Mouse (Mus musculus) hindbrain, embryonic 10.5 days (tissue): ENCODE measurements around the gene Klhl21. TPM values are rescaled to one million over a fixed set of nuclear protein-coding genes. Genes with fewer than 3 reads are reported as not detected.

Experiments
- DNase-seq: peaks from one replicate; pipeline ENCODE4 v3.0.0-alpha.2; 2017; ENCODE audit warnings: low spot score
- H3K27ac ChIP-seq: fragments of 300-500 bp; sonication (generic); 2 replicates; pipeline ENCODE4 v1.5.1; 2016; ENCODE audit warnings: mild to moderate bottlenecking, moderate library complexity
- H3K27me3 ChIP-seq: fragments of 300-500 bp; sonication (generic); 2 replicates; pipeline ENCODE4 v1.6.1; 2016; ENCODE audit warnings: mild to moderate bottlenecking; ENCODE audit not compliant: poor library complexity, insufficient read depth, severe bottlenecking
- H3K36me3 ChIP-seq: fragments of 300-500 bp; sonication (generic); 2 replicates; pipeline ENCODE4 v1.6.1; 2016; ENCODE audit warnings: mild to moderate bottlenecking, moderate library complexity
- H3K4me1 ChIP-seq: fragments of 300-500 bp; sonication (generic); replicated peaks from 2 replicates; pipeline ENCODE4 v1.6.1; 2016; ENCODE audit warnings: mild to moderate bottlenecking
- H3K4me3 ChIP-seq: fragments of 300-500 bp; sonication (generic); 2 replicates; pipeline ENCODE4 v1.5.1; 2016; ENCODE audit warnings: mild to moderate bottlenecking, moderate library complexity
- H3K9me3 ChIP-seq: fragments of 300-500 bp; sonication (generic); 2 replicates; pipeline ENCODE4 v1.6.1; 2016; ENCODE audit warnings: mild to moderate bottlenecking, moderate library complexity
- WGBS: fragments of 180-500 bp; shearing (Covaris S2); methylation state at CpG from one replicate; pipeline ENCODE4 v1.1.7; 2016; 5-methylcytosine and 5-hydroxymethylcytosine counted together
- polyA plus RNA-seq: library from polyadenylated mRNA; unstranded; fragments of >200 nt; fragmentation: Nextera tagmentation; extraction: Ambion mirVana; gene quantifications from 2 replicates; pipeline ENCODE4 v1.2.1, GENCODE M21; 2016

Gene Klhl21
- polyA plus RNA-seq, 1 experiment from 2014 or later = 7.7 TPM

- Histone ChIP-seq H3K9me3 (no peaks in the 10 kb centered on the region), H3K4me1 (peaks cover 54% of the 10 kb centered on the region), H3K27ac (no peak overlapping the region), H3K27me3 (peaks cover 30% of the 10 kb centered on the region), H3K36me3 (peaks cover 42% of the 10 kb centered on the region), H3K4me3 (peak overlapping the region; percentile 72)
- DNase-seq = no peak
- WGBS = 77% methylated on average over 8 of the region's 8 CpGs
These were observed 2.7 kb downstream of the Klhl21 start for GRCm38 (mm10) chr4:152011171-152011760.

GRCm38 (mm10) chr4:152012109-152012508 is 3.5 kb downstream of the Klhl21 start:
- 95% methylated on average over 16 of the region's 16 CpGs for WGBS
- Histone ChIP-seq H3K27me3 (peaks cover 22% of the 10 kb centered on the region), H3K9me3 (no peaks in the 10 kb centered on the region), H3K27ac (no peak overlapping the region), H3K4me3 (no peak overlapping the region), H3K36me3 (peaks cover 50% of the 10 kb centered on the region), H3K4me1 (peaks cover 46% of the 10 kb centered on the region)
- no peak for DNase-seq

GRCm38 (mm10) chr4:152013036-152013813 is 4.6 kb downstream of the Klhl21 start:
- no peaks in the 10 kb centered on the region for H3K9me3 ChIP-seq
- H3K27me3 ChIP-seq = peaks cover 10% of the 10 kb centered on the region
- WGBS = 87% methylated on average over 12 of the region's 12 CpGs
- H3K4me3 ChIP-seq = no peak overlapping the region
- H3K27ac ChIP-seq = no peak overlapping the region
- DNase-seq = no peak
- peaks cover 60% of the 10 kb centered on the region for H3K36me3 ChIP-seq
- H3K4me1 ChIP-seq = peaks cover 35% of the 10 kb centered on the region

- peaks cover 13% of the 10 kb centered on the region for H3K4me1 ChIP-seq
- no peak overlapping the region for H3K27ac ChIP-seq
- H3K9me3 ChIP-seq = no peaks in the 10 kb centered on the region
- 84% methylated on average over 6 of the region's 6 CpGs for WGBS
- peaks cover 99% of the 10 kb centered on the region for H3K36me3 ChIP-seq
- no peak overlapping the region for H3K4me3 ChIP-seq
- DNase-seq = no peak
- H3K27me3 ChIP-seq = no peaks in the 10 kb centered on the region
These were observed 10.5 kb downstream of the Klhl21 start for GRCm38 (mm10) chr4:152019073-152019472.

GRCm38 (mm10) chr4:152020024-152020423 is 11.4 kb downstream of the Klhl21 start:
- no peak overlapping the region for H3K4me3 ChIP-seq
- no peak for DNase-seq
- 93% methylated on average over 21 of the region's 21 CpGs for WGBS
- H3K27me3 ChIP-seq = no peaks in the 10 kb centered on the region
- no peaks in the 10 kb centered on the region for H3K9me3 ChIP-seq
- no peak overlapping the region for H3K27ac ChIP-seq
- H3K36me3 ChIP-seq = peaks cover 99% of the 10 kb centered on the region
- H3K4me1 ChIP-seq = peaks cover 22% of the 10 kb centered on the region

- no peak for DNase-seq
- whole genome bisulfite sequencing = 78% methylated on average over 12 of the region's 12 CpGs
- peaks cover 93% of the 10 kb centered on the region for H3K36me3 ChIP-seq
These were observed 13.0 kb downstream of the Klhl21 start for GRCm38 (mm10) chr4:152021568-152022097.

GRCm38 (mm10) chr4:152022506-152022905 is 13.9 kb downstream of the Klhl21 start:
- DNase-seq = no peak
- 89% methylated on average over 8 of the region's 8 CpGs for WGBS
- peaks cover 46% of the 10 kb centered on the region for H3K4me1 ChIP-seq

More at GRCm38 (mm10) chr4:152021568-152022097, 13.0 kb downstream of the Klhl21 start:
- no peak overlapping the region for H3K27ac ChIP-seq
- H3K4me1 ChIP-seq = peaks cover 38% of the 10 kb centered on the region
- no peaks in the 10 kb centered on the region for H3K9me3 ChIP-seq
- no peaks in the 10 kb centered on the region for H3K27me3 ChIP-seq
- H3K4me3 ChIP-seq = no peak overlapping the region

GRCm38 (mm10) chr4:152024525-152024924 is 15.9 kb downstream of the Klhl21 start:
- Histone ChIP-seq H3K4me3 (0 out of 2 replicates have a peak overlapping the region, but pooled peaks have one; percentile 2), H3K27ac (no peak overlapping the region)

More at GRCm38 (mm10) chr4:152022506-152022905, 13.9 kb downstream of the Klhl21 start:
- no peak overlapping the region for H3K27ac ChIP-seq
- H3K36me3 ChIP-seq = peaks cover 86% of the 10 kb centered on the region
- no peaks in the 10 kb centered on the region for H3K9me3 ChIP-seq
- H3K4me3 ChIP-seq = no peak overlapping the region
- H3K27me3 ChIP-seq = no peaks in the 10 kb centered on the region

GRCm38 (mm10) chr4:152026751-152027508 is 18.3 kb downstream of the Klhl21 start:
- DNase-seq = no peak
- peaks cover 83% of the 10 kb centered on the region for H3K4me1 ChIP-seq
- H3K27ac ChIP-seq = peak overlapping the region; percentile 92
- peaks cover 4% of the 10 kb centered on the region; the same call in 1 of the 2 replicates for H3K27me3 ChIP-seq
- WGBS = 2% methylated on average over 41 of the region's 41 CpGs
- H3K9me3 ChIP-seq = no peaks in the 10 kb centered on the region
- peaks cover 42% of the 10 kb centered on the region for H3K36me3 ChIP-seq
- peak overlapping the region; percentile 95 for H3K4me3 ChIP-seq

More at GRCm38 (mm10) chr4:152024525-152024924, 15.9 kb downstream of the Klhl21 start:
- 94% methylated on average over 11 of the region's 11 CpGs for WGBS
- no peaks in the 10 kb centered on the region for H3K27me3 ChIP-seq
- peaks cover 64% of the 10 kb centered on the region for H3K4me1 ChIP-seq
- H3K9me3 ChIP-seq = no peaks in the 10 kb centered on the region
- no peak for DNase-seq
- peaks cover 66% of the 10 kb centered on the region for H3K36me3 ChIP-seq

GRCm38 (mm10) chr4:152027524-152027923 is 18.9 kb downstream of the Klhl21 start, which contains the start of gene Zbtb48:
TSS of gene Zbtb48 (minus strand) at chr4:152027671.
- H3K9me3 ChIP-seq = no peaks in the 10 kb centered on the region
- peaks cover 88% of the 10 kb centered on the region for H3K4me1 ChIP-seq
- peaks cover 10% of the 10 kb centered on the region; the same call in 1 of the 2 replicates for H3K27me3 ChIP-seq
- H3K36me3 ChIP-seq = peaks cover 36% of the 10 kb centered on the region
- under 1% methylated on average over 35 of the region's 35 CpGs for WGBS
- H3K27ac ChIP-seq = peak within 1 kb of the TSS; percentile 92
- H3K4me3 ChIP-seq = peak within 1 kb of the TSS; percentile 95
- peak; percentile 96 for DNase-seq

- H3K9me3 ChIP-seq = no peaks in the 10 kb centered on the region
- peak overlapping the region; percentile 95 for H3K4me3 ChIP-seq
- DNase-seq = no peak
- H3K36me3 ChIP-seq = peaks cover 26% of the 10 kb centered on the region
- peaks cover 87% of the 10 kb centered on the region for H3K4me1 ChIP-seq
- H3K27ac ChIP-seq = no peak overlapping the region
- 66% methylated on average over 15 of the region's 15 CpGs for WGBS
- H3K27me3 ChIP-seq = peaks cover 15% of the 10 kb centered on the region; the same call in 1 of the 2 replicates
These were observed 19.9 kb downstream of the Klhl21 start for GRCm38 (mm10) chr4:152028456-152028855.

GRCm38 (mm10) chr4:152029087-152029486 is 20.5 kb downstream of the Klhl21 start:
- WGBS = 41% methylated on average over 5 of the region's 5 CpGs
- H3K27me3 ChIP-seq = peaks cover 17% of the 10 kb centered on the region; the same call in 1 of the 2 replicates
- no peak overlapping the region for H3K27ac ChIP-seq
- H3K4me3 ChIP-seq = peak overlapping the region; percentile 95; the same call in 1 of the 2 replicates
- peaks cover 20% of the 10 kb centered on the region for H3K36me3 ChIP-seq
- DNase-seq = no peak
- peaks cover 82% of the 10 kb centered on the region for H3K4me1 ChIP-seq
- H3K9me3 ChIP-seq = no peaks in the 10 kb centered on the region
